Mouse (Mus musculus) liver, embryonic 16.5 days (tissue): ENCODE data around the gene Inpp5a. TPM values are rescaled to one million over a fixed set of nuclear protein-coding genes. Genes with fewer than 3 reads are reported as not detected.

Experiments
- ATAC-seq: fragments of 200-750 bp; cut with Nextera tagmentation; 2 replicates; pipeline ENCODE4 v1.8.0; 2017; ENCODE audit warnings: low read depth, mild to moderate bottlenecking, moderate number of reproducible peaks, moderate library complexity
- H3K27ac ChIP-seq: fragments of 300-500 bp; sonication (generic); 2 replicates; pipeline ENCODE4 v1.5.1; 2014; ENCODE audit warnings: mild to moderate bottlenecking, low read length
- H3K27me3 ChIP-seq: fragments of 300-500 bp; sonication (generic); 2 replicates; pipeline ENCODE4 v1.6.1; 2014; ENCODE audit warnings: low read depth, low read length, mixed read lengths; ENCODE audit not compliant: control insufficient read depth, insufficient read depth
- H3K36me3 ChIP-seq: fragments of 300-500 bp; sonication (generic); 2 replicates; pipeline ENCODE4 v1.6.1; 2014; ENCODE audit warnings: mild to moderate bottlenecking; ENCODE audit not compliant: control insufficient read depth, insufficient read depth
- H3K4me1 ChIP-seq: fragments of 300-500 bp; sonication (generic); 2 replicates; pipeline ENCODE4 v1.6.1; 2014; ENCODE audit warnings: low read depth, low read length, mixed read lengths; ENCODE audit not compliant: control insufficient read depth
- H3K4me2 ChIP-seq: fragments of 300-500 bp; sonication (generic); 2 replicates; pipeline ENCODE4 v1.6.1; 2014; ENCODE audit warnings: low read depth, low read length, mixed read lengths
- H3K4me3 ChIP-seq: fragments of 300-500 bp; sonication (generic); 2 replicates; pipeline ENCODE4 v1.5.1; 2014; ENCODE audit warnings: low read depth, mild to moderate bottlenecking, low read length
- H3K9ac ChIP-seq: fragments of 300-500 bp; sonication (generic); 2 replicates; pipeline ENCODE4 v1.6.1; 2014; ENCODE audit warnings: low read depth, low read length
- H3K9me3 ChIP-seq: fragments of 300-500 bp; sonication (generic); replicated peaks from 2 replicates; pipeline ENCODE4 v1.6.1; 2016; ENCODE audit warnings: low read length; ENCODE audit not compliant: control insufficient read depth
- WGBS: fragments of 180-500 bp; shearing (Covaris S2); extraction: QIAGEN DNeasy Blood & Tissue Kit; methylation state at CpG from one replicate; pipeline ENCODE4 v1.1.7; 2014; ENCODE audit not compliant: insufficient replicate concordance; 5-methylcytosine and 5-hydroxymethylcytosine counted together
- polyA plus RNA-seq: library from polyadenylated mRNA; unstranded; fragments of >200 nt; fragmentation: Nextera tagmentation; extraction: Ambion mirVana; gene quantifications from 2 replicates; pipeline ENCODE4 v1.2.1, GENCODE M21; 2015

Gene Inpp5a
- polyA plus RNA-seq, 1 experiment from 2014 or later: 3.5 TPM

GRCm38 (mm10) chr7:139625156-139625555 is 236.2 kb downstream of the Inpp5a start:
- no peaks in the 10 kb centered on the region for H3K4me1 ChIP-seq
- H3K9ac ChIP-seq: no peak overlapping the region
- H3K4me2 ChIP-seq: no peak overlapping the region
- no peaks in the 10 kb centered on the region for H3K9me3 ChIP-seq
- H3K36me3 ChIP-seq: no peaks in the 10 kb centered on the region
- H3K4me3 ChIP-seq: no peak overlapping the region
- H3K27me3 ChIP-seq: no peaks in the 10 kb centered on the region
- no peak overlapping the region for H3K27ac ChIP-seq
- 60% methylated on average over 9 of the region's 9 CpGs for WGBS
- ATAC-seq: no peak

Other genes with a start within 250 kb of the Inpp5a start
- 0.35 and 0.68 TPM in 2 replicates for gene Lrrc27, start 176.1 kb upstream of the Inpp5a start, polyA plus RNA-seq
- not detected in 2 replicates for gene Stk32c, start 175.8 kb upstream of the Inpp5a start, polyA plus RNA-seq
- 1.1 and 1.3 TPM in 2 replicates for gene Pwwp2b, start 140.6 kb upstream of the Inpp5a start, polyA plus RNA-seq
- gene Nkx6-2, start 193.7 kb downstream of the Inpp5a start, polyA plus RNA-seq: not detected in 2 replicates